Mouse (Mus musculus) hindbrain, embryonic 12.5 days (tissue): ENCODE data around the gene Arf4. TPM values are rescaled to one million over a fixed set of nuclear protein-coding genes. Genes with fewer than 3 reads are reported as not detected.

Experiments
- ATAC-seq: fragments of 200-750 bp; cut with Nextera tagmentation; 2 replicates; pipeline ENCODE4 v1.8.0; 2017; ENCODE audit warnings: moderate TSS enrichment; ENCODE audit not compliant: low FRiP score
- H3K27ac ChIP-seq: fragments of 300-500 bp; sonication (generic); 2 replicates; pipeline ENCODE4 v1.5.1; 2016; ENCODE audit warnings: mild to moderate bottlenecking
- H3K27me3 ChIP-seq: fragments of 300-500 bp; sonication (generic); 2 replicates; pipeline ENCODE4 v1.6.1; 2016; ENCODE audit warnings: mild to moderate bottlenecking
- H3K36me3 ChIP-seq: fragments of 300-500 bp; sonication (generic); 2 replicates; pipeline ENCODE4 v1.6.1; 2016; ENCODE audit warnings: mild to moderate bottlenecking
- H3K4me1 ChIP-seq: fragments of 300-500 bp; sonication (generic); 2 replicates; pipeline ENCODE4 v1.6.1; 2016
- H3K4me2 ChIP-seq: fragments of 300-500 bp; sonication (generic); replicated peaks from 2 replicates; pipeline ENCODE4 v1.6.1; 2016; ENCODE audit warnings: mild to moderate bottlenecking
- H3K4me3 ChIP-seq: fragments of 300-500 bp; sonication (generic); 2 replicates; pipeline ENCODE4 v1.5.1; 2016; ENCODE audit warnings: mild to moderate bottlenecking
- H3K9ac ChIP-seq: fragments of 300-500 bp; sonication (generic); 2 replicates; pipeline ENCODE4 v1.6.1; 2016; ENCODE audit warnings: mild to moderate bottlenecking, moderate library complexity
- H3K9me3 ChIP-seq: fragments of 300-500 bp; sonication (generic); replicated peaks from 2 replicates; pipeline ENCODE4 v1.6.1; 2016; ENCODE audit warnings: mild to moderate bottlenecking
- WGBS: fragments of 180-500 bp; shearing (Covaris S2); methylation state at CpG from one replicate; pipeline ENCODE4 v1.1.7; 2016; 5-methylcytosine and 5-hydroxymethylcytosine counted together
- polyA plus RNA-seq: library from polyadenylated mRNA; unstranded; fragments of >200 nt; fragmentation: Nextera tagmentation; extraction: Ambion mirVana; gene quantifications from 2 replicates; pipeline ENCODE4 v1.2.1, GENCODE M21; 2016

Arf4 gene
- polyA plus RNA-seq, 1 experiment from 2014 or later = 556 TPM

- Histone ChIP-seq H3K4me1 (peaks cover 18% of the 10 kb centered on the region), H3K27ac (peak overlapping the region; percentile 95), H3K9ac (peak overlapping the region; percentile 94), H3K4me3 (peak overlapping the region; percentile 87), H3K9me3 (no peaks in the 10 kb centered on the region), H3K27me3 (no peaks in the 10 kb centered on the region), H3K4me2 (peak overlapping the region; percentile 76), H3K36me3 (no peaks in the 10 kb centered on the region)
- WGBS = under 1% methylated on average over 16 of the region's 16 CpGs
- ATAC-seq = 0 out of 2 replicates have a peak, but pooled peaks have one; percentile 18
Measured at GRCm38 (mm10) chr14:26638708-26639084, 822 bp downstream of the Arf4 start.

- Histone ChIP-seq H3K4me2 (peak overlapping the region; percentile 76), H3K4me3 (peak overlapping the region; percentile 87), H3K9me3 (no peaks in the 10 kb centered on the region), H3K36me3 (no peaks in the 10 kb centered on the region), H3K9ac (peak overlapping the region; percentile 94), H3K4me1 (peaks cover 18% of the 10 kb centered on the region), H3K27ac (peak overlapping the region; percentile 13; the same call in 1 of the 2 replicates), H3K27me3 (no peaks in the 10 kb centered on the region)
- 3% methylated on average over 11 of the region's 11 CpGs for WGBS
- no peak for ATAC-seq
Measured at GRCm38 (mm10) chr14:26639251-26639650, 1.4 kb downstream of the Arf4 start.

DNA sequence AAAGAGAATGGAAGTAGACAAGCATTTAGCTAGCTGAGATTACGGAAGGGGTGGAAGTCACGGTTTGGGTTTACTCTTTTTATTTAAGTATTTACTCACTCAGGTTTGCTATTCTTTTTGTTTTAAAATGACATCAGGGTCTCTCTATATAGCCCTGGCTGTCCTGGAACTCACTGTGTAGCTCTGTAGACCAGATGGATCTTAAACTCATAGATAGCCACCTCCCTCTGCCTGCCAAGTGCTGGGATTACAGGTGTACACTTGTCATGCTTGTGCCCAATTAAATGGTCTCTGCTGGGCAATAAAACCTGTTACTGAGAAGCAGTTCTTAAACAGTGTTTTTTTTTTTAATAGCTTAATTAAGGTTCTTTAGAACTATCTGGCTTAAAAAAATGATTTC, 2.1 kb downstream of the Arf4 start:
- Histone ChIP-seq H3K9me3 (no peaks in the 10 kb centered on the region), H3K4me2 (peak overlapping the region; percentile 76), H3K27ac (no peak overlapping the region), H3K9ac (peak overlapping the region; percentile 94), H3K27me3 (no peaks in the 10 kb centered on the region), H3K4me3 (peak overlapping the region; percentile 87), H3K36me3 (no peaks in the 10 kb centered on the region), H3K4me1 (peaks cover 18% of the 10 kb centered on the region)
- no peak for ATAC-seq
- WGBS = 64% methylated on average over 2 of the region's 2 CpGs

DNA sequence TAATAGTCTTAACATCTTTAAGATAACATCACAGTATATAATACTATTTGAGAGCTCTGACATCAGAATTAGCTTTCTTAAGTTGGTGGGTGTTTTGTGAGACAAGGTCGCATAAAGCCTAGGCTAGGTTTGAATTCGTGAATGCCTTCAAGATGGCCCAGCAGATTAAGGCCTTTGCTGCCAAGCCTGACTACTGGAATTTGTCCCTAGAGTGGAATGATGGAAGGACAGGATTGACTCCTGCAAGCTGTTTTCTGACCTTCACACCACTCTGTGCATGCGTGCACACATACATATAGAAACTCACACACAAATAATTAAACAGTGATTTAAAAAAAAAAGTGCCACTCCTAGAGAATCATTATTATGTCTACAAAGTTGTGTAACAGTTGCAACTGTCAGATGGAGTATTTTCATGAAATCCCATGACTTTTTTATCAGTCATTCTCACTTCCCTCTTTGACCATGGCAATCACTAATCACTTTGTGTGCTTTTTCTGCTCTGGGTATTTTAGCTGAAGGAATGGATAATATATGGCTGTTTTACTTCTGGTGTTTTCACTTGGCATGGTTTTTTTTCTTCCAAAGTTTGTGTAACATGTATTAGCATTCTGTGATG, 5.2 kb downstream of the Arf4 start:
- peaks cover 7% of the 10 kb centered on the region for H3K36me3 ChIP-seq
- no peaks in the 10 kb centered on the region for H3K27me3 ChIP-seq
- no peak for ATAC-seq
- 80% methylated on average over 3 of the region's 3 CpGs for WGBS
- no peak overlapping the region for H3K9ac ChIP-seq
- no peak overlapping the region for H3K27ac ChIP-seq
- no peaks in the 10 kb centered on the region for H3K9me3 ChIP-seq
- H3K4me2 ChIP-seq = no peak overlapping the region
- H3K4me1 ChIP-seq = peaks cover 23% of the 10 kb centered on the region
- H3K4me3 ChIP-seq = no peak overlapping the region

GRCm38 (mm10) chr14:26645989-26646650, 8.2 kb downstream of the Arf4 start:
- WGBS = 57% methylated on average over 5 of the region's 5 CpGs
- ATAC-seq = no peak; the same call in 1 of the 2 replicates
- Histone ChIP-seq H3K9me3 (no peaks in the 10 kb centered on the region), H3K27me3 (no peaks in the 10 kb centered on the region), H3K4me1 (peaks cover 8% of the 10 kb centered on the region), H3K9ac (no peak overlapping the region), H3K27ac (0 out of 2 replicates have a peak overlapping the region, but pooled peaks have one; percentile 0), H3K36me3 (peaks cover 15% of the 10 kb centered on the region), H3K4me2 (peak overlapping the region; percentile 29), H3K4me3 (no peak overlapping the region)

GRCm38 (mm10) chr14:26647811-26648210, 9.9 kb downstream of the Arf4 start:
- H3K27ac ChIP-seq = no peak overlapping the region
- H3K4me1 ChIP-seq = peaks cover 8% of the 10 kb centered on the region
- H3K36me3 ChIP-seq = peaks cover 22% of the 10 kb centered on the region
- ATAC-seq = no peak
- H3K27me3 ChIP-seq = no peaks in the 10 kb centered on the region
- no peaks in the 10 kb centered on the region for H3K9me3 ChIP-seq
- WGBS = 90% methylated on average over 2 of the region's 2 CpGs
- no peak overlapping the region for H3K4me2 ChIP-seq
- no peak overlapping the region for H3K4me3 ChIP-seq
- no peak overlapping the region for H3K9ac ChIP-seq

- H3K4me3 ChIP-seq = no peak overlapping the region
- no peaks in the 10 kb centered on the region for H3K4me1 ChIP-seq
- no peak overlapping the region for H3K27ac ChIP-seq
- no peak for ATAC-seq
- no peak overlapping the region for H3K4me2 ChIP-seq
- no peaks in the 10 kb centered on the region for H3K27me3 ChIP-seq
- peaks cover 51% of the 10 kb centered on the region for H3K36me3 ChIP-seq
- no peaks in the 10 kb centered on the region for H3K9me3 ChIP-seq
- no peak overlapping the region for H3K9ac ChIP-seq
Measured at GRCm38 (mm10) chr14:26651901-26652300, 14.0 kb downstream of the Arf4 start.

DNA sequence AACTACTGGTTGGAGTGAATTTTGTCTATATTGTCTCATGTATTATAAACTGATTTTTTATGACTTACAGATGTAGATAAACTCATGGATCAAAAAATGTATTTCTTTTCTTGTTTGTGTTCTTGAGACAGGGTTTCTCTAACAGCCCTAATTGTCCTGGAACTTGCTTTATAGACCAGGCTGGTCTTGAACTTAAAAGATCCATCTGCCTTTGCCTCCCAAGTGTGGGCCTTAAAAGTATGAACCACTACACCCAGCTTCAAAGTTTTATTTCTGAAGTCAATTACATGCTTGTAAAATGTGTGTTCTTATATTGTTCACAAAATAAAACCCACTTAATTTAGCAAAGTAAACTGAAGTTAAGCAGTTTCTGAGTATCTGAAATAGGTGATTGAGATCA, 20.3 kb downstream of the Arf4 start:
- H3K36me3 ChIP-seq = peaks cover 37% of the 10 kb centered on the region
- H3K4me2 ChIP-seq = no peak overlapping the region
- no peaks in the 10 kb centered on the region for H3K9me3 ChIP-seq
- no peaks in the 10 kb centered on the region for H3K27me3 ChIP-seq
- no peak overlapping the region for H3K27ac ChIP-seq
- no peak overlapping the region for H3K9ac ChIP-seq
- H3K4me3 ChIP-seq = no peak overlapping the region
- H3K4me1 ChIP-seq = no peaks in the 10 kb centered on the region
- no peak for ATAC-seq

GRCm38 (mm10) chr14:26660233-26660632, 22.4 kb downstream of the Arf4 start:
- Histone ChIP-seq H3K9ac (no peak overlapping the region), H3K4me1 (no peaks in the 10 kb centered on the region), H3K4me3 (no peak overlapping the region), H3K4me2 (no peak overlapping the region), H3K9me3 (no peaks in the 10 kb centered on the region), H3K27me3 (no peaks in the 10 kb centered on the region), H3K36me3 (peaks cover 30% of the 10 kb centered on the region), H3K27ac (no peak overlapping the region)
- ATAC-seq = no peak
- 97% methylated on average over 1 of the region's 1 CpGs for WGBS

DNA sequence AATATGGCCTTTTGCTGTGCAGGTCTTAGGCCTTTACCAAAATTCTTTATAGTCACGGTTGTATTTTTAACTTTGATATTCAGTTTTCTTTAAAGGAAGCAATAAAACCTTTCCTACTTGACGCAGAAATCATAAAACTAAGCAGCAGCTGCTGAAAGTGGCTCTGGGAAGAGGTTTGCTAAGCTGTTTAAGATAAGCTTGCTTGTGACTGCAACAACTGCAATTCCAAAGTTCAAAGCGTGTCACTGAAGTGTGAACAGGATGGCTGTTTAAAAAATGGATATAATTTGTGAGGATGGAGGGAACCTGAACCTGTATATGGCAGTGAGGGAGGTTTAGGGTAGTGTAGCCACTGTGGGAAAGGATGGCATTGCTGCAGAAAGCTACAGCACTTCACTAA, 24.1 kb downstream of the Arf4 start:
- Histone ChIP-seq H3K9me3 (no peaks in the 10 kb centered on the region), H3K27ac (no peak overlapping the region), H3K4me3 (no peak overlapping the region), H3K9ac (no peak overlapping the region), H3K4me2 (no peak overlapping the region), H3K4me1 (peaks cover 11% of the 10 kb centered on the region), H3K36me3 (peaks cover 31% of the 10 kb centered on the region), H3K27me3 (no peaks in the 10 kb centered on the region)
- no peak for ATAC-seq
- 95% methylated on average over 3 of the region's 3 CpGs for WGBS

DNA sequence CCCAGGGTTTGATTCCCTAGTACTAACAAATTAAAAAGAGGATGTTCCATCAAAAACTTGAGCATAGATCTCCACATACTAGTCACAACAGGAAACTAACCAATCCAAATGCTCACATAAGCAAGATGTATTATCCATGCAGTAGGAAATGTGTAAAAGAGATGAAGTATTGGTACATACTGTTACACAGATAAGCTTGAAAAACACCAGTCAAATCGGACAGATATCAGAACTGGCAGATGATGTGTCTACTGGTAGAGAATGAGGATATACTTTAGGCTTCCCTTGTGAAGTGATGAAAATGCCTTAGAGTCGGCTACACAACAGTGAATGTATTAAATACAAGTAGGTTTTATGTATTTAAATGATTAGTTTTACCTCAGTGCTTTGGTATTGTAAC, 24.6 kb downstream of the Arf4 start:
- H3K9ac ChIP-seq = no peak overlapping the region
- no peak overlapping the region for H3K27ac ChIP-seq
- no peaks in the 10 kb centered on the region for H3K9me3 ChIP-seq
- H3K4me2 ChIP-seq = no peak overlapping the region
- no peaks in the 10 kb centered on the region for H3K27me3 ChIP-seq
- peaks cover 15% of the 10 kb centered on the region for H3K4me1 ChIP-seq
- H3K36me3 ChIP-seq = peaks cover 27% of the 10 kb centered on the region
- ATAC-seq = no peak
- 96% methylated on average over 2 of the region's 2 CpGs for WGBS
- no peak overlapping the region for H3K4me3 ChIP-seq

- WGBS = 92% methylated on average over 2 of the region's 2 CpGs
Measured at GRCm38 (mm10) chr14:26663851-26664250, 26.0 kb downstream of the Arf4 start.

GRCm38 (mm10) chr14:26667991-26668370, 30.1 kb downstream of the Arf4 start:
- WGBS = 27% methylated on average over 6 of the region's 6 CpGs
- no peak for ATAC-seq
- H3K27me3 ChIP-seq = no peaks in the 10 kb centered on the region
- H3K9me3 ChIP-seq = no peaks in the 10 kb centered on the region
- peak overlapping the region; percentile 96 for H3K4me3 ChIP-seq
- peaks cover 32% of the 10 kb centered on the region for H3K4me1 ChIP-seq
- H3K4me2 ChIP-seq = peak overlapping the region; percentile 98
- H3K36me3 ChIP-seq = peaks cover 20% of the 10 kb centered on the region
- H3K27ac ChIP-seq = no peak overlapping the region
- peak overlapping the region; percentile 90 for H3K9ac ChIP-seq

More at GRCm38 (mm10) chr14:26663851-26664250, 26.0 kb downstream of the Arf4 start:
- H3K9me3 ChIP-seq = no peaks in the 10 kb centered on the region
- H3K9ac ChIP-seq = no peak overlapping the region
- H3K27ac ChIP-seq = no peak overlapping the region
- H3K4me3 ChIP-seq = no peak overlapping the region
- ATAC-seq = no peak
- no peaks in the 10 kb centered on the region for H3K27me3 ChIP-seq
- H3K36me3 ChIP-seq = peaks cover 23% of the 10 kb centered on the region
- no peak overlapping the region for H3K4me2 ChIP-seq
- peaks cover 27% of the 10 kb centered on the region for H3K4me1 ChIP-seq
